ENCODE assay signal across 8 mouse cellular contexts in the genomic region with DNA sequence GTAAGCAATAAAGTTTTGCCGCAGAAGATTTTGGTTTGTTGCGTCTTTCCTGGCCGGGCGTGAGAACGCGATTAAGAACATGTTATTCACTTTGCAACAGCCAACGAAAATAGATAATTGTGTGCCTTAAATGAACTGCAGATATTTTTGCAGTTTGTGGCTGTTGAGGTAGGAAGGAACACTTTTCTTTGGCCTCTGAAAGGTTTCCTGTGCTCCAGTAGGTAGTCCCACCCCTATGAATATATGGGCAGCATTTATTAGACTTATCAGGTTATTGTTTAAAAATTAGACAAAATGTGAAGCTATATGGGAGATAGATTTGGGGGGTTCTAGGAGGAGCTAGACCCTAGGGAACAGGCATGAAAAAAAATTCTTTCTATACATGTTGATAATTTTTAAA.
DNase-seq lines count a peak whose midpoint lies in the region; ATAC-seq and TF ChIP-seq lines count a peak whose summit lies in the region.

No protein-coding gene starts in this region.

- ATAC-seq in lung, embryonic 16.5 days (ENCODE audit: low read depth) = no peak
- ATAC-seq in limb, embryonic 13.5 days (ENCODE audit: low FRiP score, low read depth) = no peak

- peak overlapping the region; percentile 46 for H3K4me3 ChIP-seq in lung, embryonic 16.5 days (ENCODE audit: low read length)
- H3K4me3 ChIP-seq in forebrain, embryonic 10.5 days = peak overlapping the region; percentile 50
- peak overlapping the region; percentile 40 for H3K4me3 ChIP-seq in limb, embryonic 13.5 days
- H3K4me3 ChIP-seq in olfactory bulb, adult 2 months (ENCODE audit: insufficient read depth, low read depth, low read length) = peak overlapping the region; percentile 38

- H3K27ac ChIP-seq in lung, embryonic 16.5 days (ENCODE audit: low read length) = no peak overlapping the region
- peak overlapping the region; percentile 62; the same call in 1 of the 2 replicates for H3K27ac ChIP-seq in forebrain, embryonic 10.5 days
- no peak overlapping the region for H3K27ac ChIP-seq in limb, embryonic 13.5 days
- H3K27ac ChIP-seq in olfactory bulb, adult 2 months (ENCODE audit: insufficient read depth, low read depth, low read length) = no peak overlapping the region

- DNase-seq in lung, postnatal 4 days = no peak
- DNase-seq in forebrain, embryonic 10.5 days (ENCODE audit: extremely low spot score, low spot score) = no peak
- no peak for DNase-seq in left cerebral cortex, adult 18-20 months (ENCODE audit: low spot score in 2 of 2)
- no peak for DNase-seq in layer of hippocampus, postnatal 36 days
- DNase-seq in left cerebral cortex, postnatal 36 days (ENCODE audit: low spot score in 2 of 2) = no peak

- TF ChIP-seq CTCF in olfactory bulb, adult 2 months (IDR thresholded peaks at IDR 0.05; ENCODE audit: insufficient read depth, low read depth, low read length) = no peak

- peak overlapping the region; percentile 52 for H3K4me2 ChIP-seq in lung, embryonic 16.5 days (ENCODE audit: low read depth, low read length)
- peak overlapping the region; percentile 55 for H3K4me2 ChIP-seq in limb, embryonic 13.5 days (replicated peaks)

- WGBS in lung, embryonic 16.5 days = 17% methylated on average over 7 of the region's 7 CpGs
- 27% methylated on average over 7 of the region's 7 CpGs for WGBS in forebrain, embryonic 10.5 days
- 31% methylated on average over 7 of the region's 7 CpGs for WGBS in limb, embryonic 13.5 days
- WGBS in olfactory bulb, adult 2 months = 15% methylated on average over 7 of the region's 7 CpGs

- no peak for TF ChIP-seq POLR2A in olfactory bulb, adult 2 months (IDR thresholded peaks at IDR 0.05; ENCODE audit: insufficient read depth, low read depth, low read length)

- peak overlapping the region; percentile 48; the same call in 1 of the 2 replicates for H3K9ac ChIP-seq in lung, embryonic 16.5 days (ENCODE audit: low read length)
- H3K9ac ChIP-seq in limb, embryonic 13.5 days = peak overlapping the region; percentile 53; the same call in 1 of the 2 replicates

- H3K4me1 ChIP-seq in lung, embryonic 16.5 days (replicated peaks; ENCODE audit: control insufficient read depth, insufficient read depth, low read length) = no peaks in the 10 kb centered on the region
- no peaks in the 10 kb centered on the region; the same call in 1 of the 2 replicates for H3K4me1 ChIP-seq in forebrain, embryonic 10.5 days
- H3K4me1 ChIP-seq in limb, embryonic 13.5 days = no peaks in the 10 kb centered on the region
- H3K4me1 ChIP-seq in olfactory bulb, adult 2 months (ENCODE audit: control insufficient read depth, insufficient read depth, low read length) = no peaks in the 10 kb centered on the region

- H3K9me3 ChIP-seq in lung, embryonic 16.5 days (ENCODE audit: control insufficient read depth, low read length) = no peaks in the 10 kb centered on the region
- no peaks in the 10 kb centered on the region for H3K9me3 ChIP-seq in forebrain, embryonic 10.5 days
- H3K9me3 ChIP-seq in limb, embryonic 13.5 days = no peaks in the 10 kb centered on the region

- H3K36me3 ChIP-seq in lung, embryonic 16.5 days (ENCODE audit: control insufficient read depth, insufficient read depth, low read length) = no peaks in the 10 kb centered on the region
- H3K36me3 ChIP-seq in forebrain, embryonic 10.5 days (replicated peaks) = no peaks in the 10 kb centered on the region
- no peaks in the 10 kb centered on the region for H3K36me3 ChIP-seq in limb, embryonic 13.5 days

- intact Hi-C loops in left cerebral cortex, postnatal 36 days (cut with DNase I) = loop anchor here (10.0 kb wide), 1 partner anchor 1532 kb away; no protein-coding TSS in a partner anchor

- no peaks in the 10 kb centered on the region for H3K27me3 ChIP-seq in lung, embryonic 16.5 days (ENCODE audit: control insufficient read depth, insufficient read depth, low read depth, low read length)
- H3K27me3 ChIP-seq in forebrain, embryonic 10.5 days (ENCODE audit: poor library complexity, severe bottlenecking) = no peaks in the 10 kb centered on the region
- no peaks in the 10 kb centered on the region for H3K27me3 ChIP-seq in limb, embryonic 13.5 days
